Mouse (Mus musculus) gastrocnemius, postnatal 25 days (tissue): ENCODE measurements around the gene Slc26a6. TPM values are rescaled to one million over a fixed set of nuclear protein-coding genes. Genes with fewer than 3 reads are reported as not detected.
A peak's percentile ranks its signal among the peaks of the same experiment; 100 is the strongest.

Source experiments
- DNase-seq: peaks from one replicate; pipeline ENCODE4 v3.0.0; 2022
- long read RNA-seq, 2 experiments: library from polyadenylated mRNA; stranded (forward); transcript quantifications; one replicate each; pipeline ENCODE4 v2.0.0; 2021
- total RNA-seq, 2 experiments: library from RNA; stranded (reverse); gene quantifications; 1 replicate in 1 of 2; 2 replicates in 1 of 2; pipeline ENCODE4 v1.2.3; 2021

The Slc26a6 gene
- 10 to 100 TPM; 12.0 to 16.7 TPM for total RNA-seq
- long read RNA-seq, experiment 1: 0 reads
- long read RNA-seq, experiment 2: 0 reads

DNA sequence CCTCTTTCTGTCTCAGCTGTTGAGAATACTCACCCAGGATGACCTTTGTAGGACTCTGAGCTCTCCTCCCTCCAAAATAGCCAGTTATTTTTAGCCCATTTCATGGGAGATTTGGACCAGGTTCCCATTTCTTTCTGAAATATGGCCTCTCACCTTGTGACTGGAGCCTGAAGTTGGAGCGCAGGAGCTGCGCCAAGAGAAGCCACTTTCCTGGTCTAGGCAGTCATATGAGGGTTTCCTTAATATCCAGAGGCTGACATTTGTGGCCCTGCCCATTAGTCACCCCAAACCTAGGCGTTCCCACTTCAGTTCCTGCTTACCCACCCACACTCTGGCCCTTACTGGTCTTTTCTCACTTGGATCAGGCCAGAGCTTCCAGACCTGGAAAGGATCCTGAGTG lies at the start of gene Slc26a6:
Gene Slc26a6, plus strand, starts transcription at position 308 of the 400 bp plus-strand sequence.
- peak; percentile 58 for DNase-seq

DNA sequence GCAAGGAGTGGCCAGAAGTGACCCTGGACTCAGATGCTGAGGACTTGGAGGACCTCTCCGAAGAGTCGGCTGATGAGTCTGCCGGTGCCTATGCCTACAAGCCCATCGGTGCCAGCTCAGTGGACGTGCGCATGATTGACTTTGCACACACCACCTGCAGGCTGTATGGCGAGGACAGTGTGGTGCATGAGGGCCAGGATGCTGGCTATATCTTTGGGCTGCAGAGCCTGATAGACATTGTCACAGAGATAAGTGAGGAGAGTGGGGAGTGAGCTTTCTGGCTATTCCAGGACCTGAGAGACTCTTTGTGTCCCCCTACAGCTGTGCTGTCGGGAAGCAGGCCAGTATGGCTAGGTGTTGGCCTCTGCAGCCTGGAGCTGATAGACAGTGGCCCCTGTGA lies 47.3 kb upstream of the Slc26a6 start:
- no peak for DNase-seq

DNA sequence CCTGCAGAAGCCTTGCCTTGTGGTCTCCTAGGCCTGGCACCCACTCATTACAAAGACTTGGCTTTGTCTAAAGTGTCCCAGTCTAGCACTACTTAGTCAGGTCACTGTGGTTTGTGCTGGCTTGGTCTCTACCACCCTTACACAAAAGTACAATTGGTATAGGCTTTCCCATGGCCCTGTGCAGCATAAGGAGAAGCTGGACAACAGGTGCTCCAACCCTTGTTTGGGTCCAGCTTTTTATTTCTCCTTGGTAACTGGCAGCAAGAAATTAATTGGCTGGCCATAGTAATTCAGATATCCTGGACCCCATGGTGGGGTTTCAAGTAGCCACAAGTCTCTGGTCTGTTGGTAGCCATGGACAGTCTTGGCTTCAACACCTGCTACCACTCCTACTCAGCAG lies 46.7 kb upstream of the Slc26a6 start:
- DNase-seq: no peak

DNA sequence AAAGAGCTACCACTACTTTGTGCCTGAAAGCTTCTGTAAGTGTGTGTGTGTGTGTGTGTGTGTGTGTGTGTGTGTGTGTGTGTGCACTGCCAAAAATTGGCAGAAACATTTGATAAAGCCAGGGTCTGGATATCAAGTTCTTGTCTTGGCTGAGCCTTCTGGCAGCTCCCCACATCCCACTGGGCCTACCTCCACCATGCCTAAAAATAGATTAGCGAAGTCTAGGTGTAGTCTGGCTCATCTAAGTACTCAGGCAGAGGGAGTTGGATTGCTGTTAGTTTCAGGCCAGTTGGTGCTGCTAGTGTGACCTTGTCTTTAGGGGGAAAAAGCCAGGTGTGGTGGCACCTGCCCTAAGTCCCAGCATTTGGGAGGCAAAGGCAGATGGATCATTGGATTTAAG lies 46.3 kb upstream of the Slc26a6 start:
- peak; percentile 70 for DNase-seq

DNA sequence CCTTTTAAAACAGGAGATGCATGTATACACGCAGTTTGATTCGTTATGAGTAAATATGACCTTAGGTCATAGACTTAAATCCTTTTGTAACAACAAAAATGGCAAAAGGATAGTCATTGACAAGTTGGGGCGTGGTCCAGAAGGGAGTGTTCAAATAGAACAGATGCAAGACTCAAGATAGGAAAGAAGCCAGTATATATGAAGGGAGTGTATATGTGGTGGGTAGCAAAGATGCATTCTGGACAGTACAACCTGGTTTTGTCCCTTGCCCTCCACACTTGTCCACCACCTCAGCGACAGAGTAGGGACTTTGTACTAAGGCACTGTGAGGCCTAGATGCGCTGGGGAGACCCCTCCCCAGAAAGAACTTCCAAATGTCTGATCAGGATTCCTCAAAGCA lies 45.4 kb upstream of the Slc26a6 start:
- no peak for DNase-seq

DNA sequence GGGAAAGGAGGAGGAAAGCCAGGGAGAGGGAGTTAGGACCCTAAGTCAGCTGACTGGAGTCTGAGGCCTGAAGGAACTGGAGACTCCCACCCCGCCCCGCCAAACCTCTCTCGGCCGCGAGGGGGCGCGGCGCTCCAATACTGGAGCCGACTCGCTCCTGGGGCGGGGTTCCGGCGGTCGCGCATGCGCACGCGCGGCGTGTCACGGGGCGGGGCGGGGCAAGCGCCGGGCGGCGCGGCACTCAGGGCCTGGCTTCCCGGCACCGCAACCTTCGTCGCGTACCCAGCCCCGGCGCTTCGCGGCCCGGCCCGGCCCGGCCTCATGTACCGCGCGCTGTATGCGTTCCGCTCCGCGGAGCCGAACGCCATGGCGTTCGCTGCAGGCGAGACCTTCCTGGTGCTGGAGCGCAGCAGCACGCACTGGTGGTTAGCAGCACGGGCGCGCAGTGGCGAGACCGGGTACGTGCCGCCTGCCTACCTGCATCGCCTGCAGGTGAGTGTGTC lies 44.9 kb upstream of the Slc26a6 start, which contains the start of gene Nckipsd:
Gene Nckipsd, plus strand, starts transcription at position 206 of the 503 bp plus-strand sequence.
- DNase-seq: peak; percentile 91

DNA sequence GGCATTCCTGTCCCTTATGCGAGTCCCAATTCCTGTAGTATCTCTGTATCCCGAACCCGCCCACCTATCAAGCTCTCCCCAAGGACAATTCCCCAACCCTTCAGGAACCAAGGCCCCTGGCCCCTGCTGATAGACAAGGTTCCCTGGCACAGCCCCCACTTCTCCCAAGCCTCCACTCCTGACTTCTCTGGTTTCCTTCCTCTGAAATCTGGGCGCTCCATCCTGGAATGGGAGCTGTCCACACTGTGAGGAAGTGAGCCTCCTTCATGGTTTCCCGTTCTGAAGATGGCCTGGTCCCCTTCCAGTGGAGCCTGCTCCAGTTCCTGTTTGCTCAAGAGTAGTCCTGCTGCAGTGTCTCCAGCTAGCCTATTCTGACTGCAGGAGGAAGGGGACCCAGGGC lies 43.9 kb upstream of the Slc26a6 start:
- DNase-seq: no peak

DNA sequence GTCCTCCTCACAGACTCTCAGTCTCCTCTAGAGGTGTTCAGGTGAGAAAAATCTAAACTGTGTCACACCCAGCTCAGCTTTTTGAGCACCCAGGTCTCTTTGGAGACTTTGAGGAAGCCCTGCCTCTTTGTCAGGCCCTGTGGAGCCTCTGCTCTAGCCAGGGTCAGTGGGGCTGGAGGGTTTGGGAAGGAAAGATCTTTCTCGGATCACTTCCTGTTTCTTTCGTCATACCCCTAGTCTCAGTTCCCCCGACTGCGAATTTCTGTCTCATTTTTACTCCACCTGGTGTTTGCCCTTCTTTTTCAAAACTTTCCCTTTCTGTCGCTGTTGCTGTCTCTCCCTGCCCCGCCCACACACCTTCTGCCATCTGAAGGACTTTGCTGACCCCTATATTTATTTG lies 43.4 kb upstream of the Slc26a6 start:
- no peak for DNase-seq

DNA sequence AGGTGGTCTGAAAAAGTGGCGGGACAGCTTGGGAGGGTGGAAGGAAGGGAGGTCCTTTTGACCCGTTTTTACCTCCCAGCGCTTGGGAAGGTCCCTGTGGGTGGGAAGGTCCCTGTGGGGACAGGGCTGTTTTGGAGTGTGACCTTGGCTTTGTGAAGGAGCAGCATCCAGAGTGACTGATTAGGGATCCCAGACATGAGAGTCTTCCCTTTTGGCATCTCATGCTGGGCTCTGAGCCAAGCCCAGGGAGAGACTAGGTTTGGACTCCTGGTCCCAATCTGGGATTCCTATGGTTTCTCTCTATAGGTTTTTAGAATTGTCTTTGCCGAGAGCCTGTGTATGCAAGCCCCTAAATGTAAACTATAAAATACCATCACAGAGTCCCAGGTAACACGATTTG lies 42.6 kb upstream of the Slc26a6 start:
- no peak for DNase-seq

DNA sequence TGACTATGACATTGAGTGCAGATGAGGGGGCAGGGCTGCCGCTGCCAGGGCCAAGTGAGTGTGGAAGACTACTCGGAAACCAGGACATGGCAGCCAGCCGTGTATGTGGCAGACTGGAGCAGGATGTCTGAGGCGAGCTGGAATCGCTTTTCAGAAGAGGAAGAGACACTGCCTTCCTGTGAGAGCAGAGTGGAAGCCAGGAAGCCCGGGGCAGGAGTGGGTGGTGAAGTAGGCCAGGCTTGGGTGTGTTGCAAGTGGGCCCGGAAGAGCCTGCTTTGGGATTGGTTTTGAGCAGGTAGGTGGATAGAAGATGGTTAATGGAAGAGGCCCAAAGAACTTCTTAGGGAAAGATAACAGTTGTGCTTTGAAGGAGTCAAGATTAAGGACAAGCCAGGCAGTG lies 37.5 kb upstream of the Slc26a6 start:
- no peak for DNase-seq

DNA sequence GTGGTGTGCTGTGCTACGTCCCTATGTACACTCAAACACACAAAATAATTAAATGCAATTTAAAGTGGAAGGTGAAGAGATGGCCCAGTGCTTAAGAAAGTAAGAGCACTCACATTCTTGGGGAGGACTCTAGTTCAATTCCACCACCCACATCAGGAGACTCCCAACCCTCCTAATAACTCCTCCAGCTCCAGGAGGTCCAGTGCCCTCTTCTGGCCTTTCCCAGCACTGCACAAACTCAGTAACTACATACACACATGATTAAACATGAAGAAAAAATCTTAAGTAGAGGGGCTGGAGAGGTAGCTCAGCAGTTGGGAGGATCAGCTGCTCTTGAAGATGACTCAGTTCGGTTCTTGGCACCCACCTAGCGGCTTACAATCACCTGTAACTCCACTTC lies 33.6 kb upstream of the Slc26a6 start:
- DNase-seq: no peak

DNA sequence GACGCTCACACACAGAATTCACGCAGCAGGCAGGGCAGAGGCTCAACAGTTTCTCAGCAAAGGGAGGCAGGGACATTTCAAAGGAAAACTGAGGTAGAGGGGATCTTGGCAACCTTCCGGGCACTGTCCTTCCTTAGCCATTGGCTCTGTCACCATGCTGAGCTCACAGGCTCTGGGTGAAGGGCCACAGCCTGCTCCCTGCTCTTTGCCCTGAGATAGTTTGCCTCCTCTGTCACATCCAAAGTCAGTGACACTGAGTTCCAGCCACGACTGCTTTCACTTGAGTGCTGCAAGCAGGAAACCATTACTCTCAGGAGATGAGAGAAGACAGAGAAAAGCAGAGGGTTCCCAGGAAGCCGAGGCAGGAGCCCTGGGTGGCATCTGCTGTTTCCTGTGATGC lies 33.0 kb upstream of the Slc26a6 start:
- no peak for DNase-seq

DNA sequence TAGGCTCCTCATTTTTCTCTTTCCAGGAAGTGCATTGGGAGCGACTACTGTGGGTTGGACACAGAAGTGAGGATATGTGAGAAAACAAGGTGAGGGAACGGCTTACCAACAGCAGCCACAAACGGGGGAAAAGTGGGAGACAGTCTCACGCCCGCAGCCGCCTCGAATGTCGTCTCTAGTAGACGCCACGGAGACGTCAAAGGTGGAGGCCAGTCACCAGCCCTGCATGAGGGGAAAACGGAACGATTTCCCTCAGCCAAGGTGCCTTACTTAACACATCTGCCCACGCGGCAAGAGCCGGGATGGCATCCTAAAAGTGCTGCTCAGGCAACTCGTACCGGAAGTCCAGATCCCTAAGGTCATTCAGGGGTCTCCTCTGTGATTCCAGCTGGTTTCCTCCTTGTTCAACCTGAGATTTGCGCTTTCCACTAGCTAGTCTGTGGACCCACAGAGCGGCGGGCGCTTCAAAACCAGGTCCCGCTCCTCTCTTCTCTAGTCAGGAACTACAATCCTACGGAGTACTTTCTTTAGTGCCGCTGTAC lies 28.9 kb upstream of the Slc26a6 start:
- DNase-seq: no peak

DNA sequence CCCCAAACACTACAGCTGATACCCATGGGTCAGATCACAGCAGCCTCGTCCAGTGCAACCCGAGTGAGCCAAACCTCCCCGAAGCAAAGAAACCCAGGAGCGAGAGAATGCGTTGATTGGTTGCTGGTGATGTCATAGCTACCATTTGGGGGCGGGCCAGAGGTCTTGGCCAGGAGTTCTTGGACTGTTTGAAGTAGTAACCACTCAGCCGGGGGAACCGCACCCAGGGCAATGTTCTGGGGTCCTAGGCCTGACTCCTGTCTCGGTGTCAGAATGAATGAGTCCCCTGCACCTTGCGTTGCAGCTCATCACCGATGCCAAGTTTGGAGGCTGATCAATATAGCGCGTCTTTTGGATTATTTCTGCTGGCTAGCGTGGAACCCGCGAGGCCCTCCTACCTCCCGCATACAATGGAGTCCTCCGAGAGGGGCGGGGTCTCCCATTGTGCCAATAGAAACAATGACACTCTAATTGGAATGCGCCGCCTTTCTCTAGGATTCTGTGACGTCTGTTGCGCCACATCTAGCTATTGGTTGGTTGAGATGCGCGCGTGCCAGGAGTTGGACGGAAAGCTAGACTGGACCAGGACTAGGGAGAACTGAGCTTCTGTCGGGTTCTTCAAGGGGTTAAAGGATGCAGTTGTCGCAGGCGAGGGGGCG lies 28.2 kb upstream of the Slc26a6 start:
- no peak for DNase-seq

DNA sequence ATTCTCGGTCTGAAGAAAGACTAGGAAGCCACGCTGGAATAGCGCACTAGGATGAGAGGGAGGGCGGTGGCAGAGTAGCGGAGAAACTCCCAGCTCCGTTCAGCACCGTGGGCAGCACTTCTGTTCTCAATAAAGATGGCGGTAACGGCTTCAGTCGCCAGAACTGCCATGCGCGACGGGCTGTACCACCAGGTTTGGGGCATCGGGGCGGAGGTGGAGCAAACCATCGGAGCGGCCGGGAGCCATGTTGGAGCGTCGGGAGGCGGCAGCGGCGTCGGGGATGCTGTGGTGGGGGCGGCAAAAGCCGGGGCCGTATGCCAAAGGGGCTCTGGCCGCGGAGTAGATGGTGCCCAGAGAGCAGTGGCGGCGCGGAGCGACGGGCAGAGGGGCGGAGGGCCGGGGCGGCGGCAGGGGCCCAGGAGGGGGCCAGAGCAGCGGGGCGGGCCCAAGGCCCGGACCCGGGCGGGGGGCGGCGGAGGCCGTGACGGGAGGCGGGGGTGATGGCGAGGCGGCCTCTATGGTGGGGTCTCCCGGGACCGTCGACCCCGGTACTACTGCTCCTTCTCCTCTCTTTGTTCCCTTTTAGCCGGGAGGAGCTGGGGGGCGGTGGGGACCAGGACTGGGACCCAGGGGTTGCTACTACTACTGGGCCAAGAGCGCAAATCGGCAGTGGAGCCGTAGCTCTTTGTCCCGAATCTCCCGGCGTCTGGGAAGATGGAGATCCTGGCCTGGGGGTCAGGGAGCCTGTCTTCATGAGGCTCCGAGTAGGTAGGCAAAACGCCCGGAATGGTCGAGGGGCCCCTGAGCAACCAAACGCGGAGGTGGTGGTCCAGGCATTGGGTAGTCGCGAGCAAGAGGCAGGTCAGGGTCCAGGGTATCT lies 27.0 kb upstream of the Slc26a6 start, which contains the start of gene Celsr3:
Gene Celsr3, plus strand, starts transcription at position 501 of the 880 bp plus-strand sequence.
- no peak for DNase-seq

DNA sequence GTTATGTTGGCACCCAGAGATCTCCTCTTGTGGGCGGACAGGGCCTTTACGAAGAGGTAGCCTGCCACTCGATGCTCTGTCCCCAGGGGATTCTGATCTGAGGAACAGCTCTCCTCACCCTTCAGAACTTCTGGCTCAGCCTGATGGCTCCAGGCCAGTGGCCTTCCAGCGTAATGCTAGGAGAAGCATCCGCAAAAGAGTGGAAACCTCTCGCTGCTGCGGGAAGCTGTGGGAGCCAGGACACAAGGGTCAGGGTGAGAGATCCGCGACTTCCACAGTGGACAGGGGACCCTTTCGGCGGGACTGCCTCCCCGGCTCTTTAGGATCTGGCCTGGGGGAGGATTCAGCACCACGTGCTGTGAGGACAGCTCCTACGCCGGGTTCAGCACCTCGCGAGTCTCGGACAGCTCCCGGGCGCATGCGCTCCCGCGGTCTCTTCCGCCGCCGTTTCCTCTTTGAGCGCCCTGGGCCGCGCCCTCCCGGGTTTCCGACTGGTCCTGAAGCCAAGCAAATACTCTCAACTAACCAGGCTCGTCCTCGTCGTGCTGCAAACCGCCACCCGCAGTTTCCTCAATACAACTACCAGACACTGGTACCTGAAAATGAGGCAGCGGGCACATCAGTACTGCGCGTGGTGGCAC lies 26.3 kb upstream of the Slc26a6 start:
- peak; percentile 49 for DNase-seq

DNA sequence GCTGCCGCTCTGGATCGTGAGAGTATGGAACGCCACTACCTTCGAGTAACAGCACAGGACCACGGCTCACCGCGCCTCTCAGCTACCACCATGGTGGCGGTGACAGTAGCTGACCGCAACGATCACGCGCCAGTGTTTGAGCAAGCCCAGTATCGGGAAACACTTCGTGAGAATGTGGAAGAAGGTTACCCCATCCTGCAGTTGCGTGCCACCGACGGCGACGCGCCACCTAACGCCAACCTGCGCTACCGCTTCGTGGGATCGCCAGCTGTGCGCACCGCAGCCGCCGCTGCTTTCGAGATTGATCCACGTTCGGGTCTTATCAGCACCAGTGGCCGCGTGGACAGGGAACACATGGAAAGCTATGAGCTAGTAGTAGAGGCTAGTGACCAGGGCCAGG lies 25.6 kb upstream of the Slc26a6 start:
- DNase-seq: no peak

DNA sequence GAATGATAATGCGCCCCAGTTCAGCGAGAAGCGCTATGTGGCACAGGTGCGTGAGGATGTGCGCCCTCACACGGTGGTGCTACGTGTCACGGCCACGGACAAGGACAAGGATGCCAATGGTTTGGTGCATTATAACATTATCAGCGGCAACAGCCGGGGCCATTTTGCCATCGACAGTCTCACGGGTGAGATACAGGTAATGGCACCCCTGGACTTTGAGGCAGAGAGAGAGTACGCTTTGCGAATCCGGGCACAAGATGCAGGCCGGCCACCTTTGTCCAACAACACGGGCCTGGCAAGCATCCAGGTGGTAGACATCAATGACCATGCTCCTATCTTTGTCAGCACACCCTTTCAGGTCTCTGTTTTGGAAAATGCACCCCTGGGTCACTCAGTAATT lies 25.2 kb upstream of the Slc26a6 start:
- no peak for DNase-seq

DNA sequence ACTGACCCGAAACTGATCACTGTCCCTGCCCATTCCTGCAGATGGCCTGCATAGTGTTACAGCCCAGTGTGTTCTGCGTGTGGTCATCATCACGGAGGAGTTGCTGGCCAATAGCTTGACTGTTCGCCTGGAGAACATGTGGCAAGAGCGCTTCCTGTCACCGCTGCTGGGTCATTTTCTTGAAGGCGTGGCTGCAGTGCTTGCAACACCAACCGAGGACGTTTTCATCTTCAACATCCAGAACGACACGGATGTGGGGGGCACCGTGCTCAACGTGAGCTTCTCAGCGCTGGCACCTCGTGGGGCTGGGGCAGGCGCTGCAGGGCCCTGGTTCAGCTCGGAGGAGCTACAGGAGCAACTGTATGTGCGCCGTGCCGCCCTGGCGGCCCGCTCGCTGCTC lies 21.4 kb upstream of the Slc26a6 start:
- no peak for DNase-seq

DNA sequence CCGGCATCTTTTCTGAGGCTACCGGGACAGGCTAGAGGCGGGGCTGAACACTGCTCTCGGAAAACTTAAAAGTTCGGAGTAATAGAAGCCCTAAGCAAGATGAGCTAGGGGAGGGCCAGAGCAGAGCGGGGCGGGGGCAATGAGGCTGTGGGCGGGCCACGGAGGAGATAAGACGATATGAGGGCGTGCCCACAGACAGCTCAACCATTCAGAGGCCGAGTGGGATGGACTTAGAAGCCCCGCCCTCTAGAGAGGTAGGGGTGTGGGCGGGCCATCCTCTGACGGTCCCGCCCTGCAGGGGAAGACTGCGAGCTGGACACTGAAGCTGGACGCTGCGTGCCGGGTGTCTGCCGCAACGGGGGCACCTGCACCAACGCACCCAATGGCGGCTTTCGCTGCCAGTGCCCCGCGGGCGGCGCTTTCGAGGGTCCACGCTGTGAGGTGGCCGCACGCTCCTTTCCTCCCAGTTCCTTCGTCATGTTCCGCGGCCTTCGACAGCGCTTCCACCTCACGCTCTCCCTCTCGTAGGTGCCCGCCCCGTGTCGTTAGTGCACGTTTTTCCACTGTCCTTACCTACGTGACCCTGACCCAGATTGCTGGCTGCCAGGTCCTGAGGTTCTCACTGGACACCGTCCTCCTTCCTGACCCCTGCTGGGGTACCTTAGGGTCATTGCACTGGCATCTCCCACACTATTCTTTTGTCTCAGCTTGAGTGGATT lies 20.5 kb upstream of the Slc26a6 start:
- DNase-seq: peak; percentile 88

DNA sequence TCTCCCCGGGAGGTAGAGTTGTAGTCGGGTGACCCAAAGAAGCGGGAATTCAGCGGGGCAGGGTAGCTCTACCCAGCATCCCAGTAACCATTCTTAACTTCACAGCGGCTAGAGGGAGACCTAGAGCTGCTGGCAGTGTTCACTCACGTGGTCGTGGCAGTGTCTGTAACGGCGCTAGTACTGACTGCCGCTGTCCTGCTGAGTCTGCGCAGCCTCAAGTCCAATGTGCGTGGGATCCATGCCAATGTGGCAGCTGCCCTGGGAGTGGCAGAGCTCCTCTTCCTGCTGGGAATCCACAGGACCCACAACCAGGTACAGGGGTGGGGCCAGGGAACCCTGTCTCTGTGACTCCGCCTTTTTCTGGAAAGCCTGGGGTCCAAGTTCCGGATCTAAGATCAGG lies 10.1 kb upstream of the Slc26a6 start:
- peak; percentile 62 for DNase-seq

DNA sequence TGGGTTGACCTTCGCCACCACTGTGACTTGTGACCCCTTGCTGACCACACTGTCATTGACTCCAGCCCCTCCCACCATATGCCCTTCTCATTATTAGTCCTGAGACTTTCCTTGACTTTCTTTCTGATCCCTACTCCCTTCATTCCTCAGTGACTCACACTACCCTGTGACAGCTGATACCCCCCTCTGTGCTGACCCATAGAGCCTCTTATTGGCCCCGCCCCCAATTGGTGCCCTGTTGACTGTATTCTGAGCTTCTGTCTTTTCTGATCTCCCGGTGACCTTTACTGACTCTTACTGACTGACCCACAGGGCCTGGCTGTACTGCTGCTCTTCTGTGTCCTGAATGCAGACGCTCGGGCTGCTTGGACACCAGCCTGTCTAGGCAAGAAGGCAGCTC lies 7.7 kb upstream of the Slc26a6 start:
- DNase-seq: no peak
